Mouse (Mus musculus) stomach, postnatal 0 days (tissue): ENCODE measurements at regions not wholly inside any gene's neighbourhood (a gene's known extent, or its start where the extent isn't known, plus 50 kb on each side); places are given as distances from the start of the nearest gene placed in this dataset.

Experiments used
- ATAC-seq: fragments of 200-750 bp; cut with Nextera tagmentation; 2 replicates; pipeline ENCODE4 v1.8.0; 2017; ENCODE audit not compliant: low FRiP score, low TSS enrichment
- DNase-seq: peaks from one replicate; pipeline ENCODE4 v3.0.0-alpha.2; 2016; ENCODE audit warnings: low spot score
- H3K27ac ChIP-seq: fragments of 300-500 bp; sonication (generic); replicated peaks from 2 replicates; pipeline ENCODE4 v1.5.1; 2014; ENCODE audit warnings: mild to moderate bottlenecking, control low read depth
- H3K27me3 ChIP-seq: fragments of 300-500 bp; sonication (generic); 2 replicates; pipeline ENCODE4 v1.6.1; 2014; ENCODE audit warnings: low read length; ENCODE audit not compliant: control insufficient read depth, insufficient read depth
- H3K36me3 ChIP-seq: fragments of 300-500 bp; sonication (generic); 2 replicates; pipeline ENCODE4 v1.6.1; 2014; ENCODE audit warnings: low read length, mixed read lengths; ENCODE audit not compliant: control insufficient read depth, insufficient read depth
- H3K4me1 ChIP-seq: fragments of 300-500 bp; sonication (generic); replicated peaks from 2 replicates; pipeline ENCODE4 v1.6.1; 2014; ENCODE audit warnings: antibody characterized with exemption; ENCODE audit not compliant: control insufficient read depth, insufficient read depth
- H3K4me2 ChIP-seq: fragments of 300-500 bp; sonication (generic); replicated peaks from 2 replicates; pipeline ENCODE4 v1.6.1; 2014; ENCODE audit warnings: low read depth, mild to moderate bottlenecking, control low read depth, moderate library complexity
- H3K4me3 ChIP-seq: fragments of 300-500 bp; sonication (generic); 2 replicates; pipeline ENCODE4 v1.5.1; 2014; ENCODE audit warnings: low read depth, low read length, control low read depth
- H3K9ac ChIP-seq: fragments of 300-500 bp; sonication (generic); 2 replicates; pipeline ENCODE4 v1.6.1; 2014; ENCODE audit warnings: mild to moderate bottlenecking, low read length, control low read depth, mixed read lengths
- H3K9me3 ChIP-seq: fragments of 300-500 bp; sonication (generic); 2 replicates; pipeline ENCODE4 v1.6.1; 2016; ENCODE audit warnings: low read length; ENCODE audit not compliant: control insufficient read depth
- CTCF ChIP-seq: IDR thresholded peaks from 2 replicates; pipeline ENCODE4 v1.5.1; 2016; ENCODE audit warnings: antibody characterized with exemption, low read depth, mild to moderate bottlenecking, moderate library complexity
- EP300 ChIP-seq: optimal IDR thresholded peaks from 2 replicates; pipeline ENCODE3; 2016; ENCODE audit warnings: antibody characterized with exemption
- WGBS: fragments of 180-500 bp; shearing (Covaris S2); extraction: QIAGEN DNeasy Blood & Tissue Kit; methylation state at CpG from one replicate; pipeline ENCODE4 v1.1.7; 2014; 5-methylcytosine and 5-hydroxymethylcytosine counted together

- Histone ChIP-seq H3K27me3 (no peaks in the 10 kb centered on the region), H3K9ac (no peak overlapping the region), H3K4me3 (no peak overlapping the region), H3K36me3 (no peaks in the 10 kb centered on the region), H3K9me3 (no peaks in the 10 kb centered on the region), H3K4me1 (no peaks in the 10 kb centered on the region), H3K4me2 (no peak overlapping the region), H3K27ac (peak overlapping the region; percentile 66)
- TF ChIP-seq CTCF = no peak
- TF ChIP-seq EP300 = no peak
- 47% methylated on average over 1 of the region's 1 CpGs for WGBS
- DNase-seq (no peak), ATAC-seq (no peak)
Observed at GRCm38 (mm10) chr11:40851361-40851760, 96.2 kb upstream of the Ccng1 start.

DNA sequence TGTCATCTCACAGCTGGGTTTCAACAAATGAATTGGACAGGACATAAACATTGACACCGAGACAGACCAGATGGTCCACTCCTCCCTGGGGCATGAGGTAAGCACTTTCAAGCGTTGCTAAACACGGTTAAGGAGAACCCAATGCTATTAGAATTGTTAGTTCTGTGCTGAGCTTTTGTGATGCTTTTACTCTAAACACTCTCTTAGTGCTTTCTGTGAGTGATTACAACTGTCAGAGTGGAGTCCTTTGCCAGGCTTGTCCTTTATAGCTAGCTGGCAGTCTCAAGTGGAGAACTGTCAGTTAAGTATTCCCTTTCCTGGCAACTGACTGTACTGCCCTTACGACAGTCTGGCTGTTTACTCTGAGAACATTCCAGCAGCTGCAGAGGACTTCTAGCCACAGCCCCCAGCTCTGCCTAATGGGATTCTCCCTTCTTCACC lies 95.6 kb upstream of the Ccng1 start:
- 29% methylated on average over 4 of the region's 4 CpGs for WGBS
- DNase-seq (peak; percentile 15), ATAC-seq (peak; percentile 87; the same call in 1 of the 2 replicates)
- Histone ChIP-seq H3K27me3 (no peaks in the 10 kb centered on the region), H3K9ac (no peak overlapping the region), H3K36me3 (no peaks in the 10 kb centered on the region), H3K4me3 (no peak overlapping the region), H3K9me3 (no peaks in the 10 kb centered on the region), H3K27ac (peak overlapping the region; percentile 66), H3K4me1 (no peaks in the 10 kb centered on the region), H3K4me2 (no peak overlapping the region)
- TF ChIP-seq EP300 (no peak), CTCF (no peak)

DNA sequence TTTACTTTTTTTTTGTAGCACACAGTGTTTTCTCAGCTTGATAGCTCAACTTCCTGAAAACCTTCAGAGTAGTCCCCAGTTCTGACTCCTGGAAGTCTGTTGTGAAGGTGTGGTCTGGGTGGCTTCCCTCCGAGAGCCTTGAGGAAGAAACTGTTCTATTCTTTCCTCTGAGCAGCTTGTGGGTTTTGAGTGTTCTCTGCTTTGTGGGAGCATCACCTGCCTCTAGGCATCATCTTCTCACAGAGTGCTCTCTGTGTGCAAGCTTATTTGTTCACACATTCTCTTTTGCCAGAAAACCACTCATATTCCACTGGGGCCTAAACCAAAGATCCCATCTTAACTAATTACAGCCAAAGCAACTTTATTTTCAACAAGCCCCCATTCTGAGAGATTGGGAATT lies 91.5 kb upstream of the Ccng1 start:
- no peak overlapping the region for H3K9ac ChIP-seq
- H3K27me3 ChIP-seq = no peaks in the 10 kb centered on the region
- H3K27ac ChIP-seq = no peak overlapping the region
- no peak overlapping the region for H3K4me3 ChIP-seq
- DNase-seq (no peak), ATAC-seq (no peak)
- 60% methylated on average over 1 of the region's 1 CpGs for WGBS
- no peaks in the 10 kb centered on the region for H3K9me3 ChIP-seq
- TF ChIP-seq CTCF (no peak), EP300 (no peak)
- no peak overlapping the region for H3K4me2 ChIP-seq
- H3K4me1 ChIP-seq = no peaks in the 10 kb centered on the region
- H3K36me3 ChIP-seq = no peaks in the 10 kb centered on the region

GRCm38 (mm10) chr11:40835393-40835792 lies 80.3 kb upstream of the Ccng1 start:
- H3K36me3 ChIP-seq = no peaks in the 10 kb centered on the region
- 48% methylated on average over 4 of the region's 4 CpGs for WGBS
- no peaks in the 10 kb centered on the region for H3K27me3 ChIP-seq
- no peak for DNase-seq
- no peak overlapping the region for H3K27ac ChIP-seq
- no peaks in the 10 kb centered on the region for H3K9me3 ChIP-seq
- H3K4me2 ChIP-seq = no peak overlapping the region
- no peak for ATAC-seq
- H3K4me1 ChIP-seq = no peaks in the 10 kb centered on the region
- no peak overlapping the region for H3K9ac ChIP-seq
- H3K4me3 ChIP-seq = no peak overlapping the region
- TF ChIP-seq CTCF (no peak), EP300 (no peak)
